Mouse (Mus musculus) heart, embryonic 11.5 days (tissue): Measurements from ENCODE around the gene Hist1h3g. TPM values are rescaled to one million over a fixed set of nuclear protein-coding genes. Genes with fewer than 3 reads are reported as not detected.
A peak's percentile ranks its signal among the peaks of the same experiment; 100 is the strongest.

Experiments
- ATAC-seq: fragments of 200-750 bp; cut with Nextera tagmentation; replicated peaks from 2 replicates; pipeline ENCODE4 v1.8.0; 2017; ENCODE audit warnings: moderate library complexity; ENCODE audit not compliant: insufficient number of reproducible peaks, low FRiP score, low TSS enrichment
- H3K27ac ChIP-seq: fragments of 300-500 bp; sonication (generic); 2 replicates; pipeline ENCODE4 v1.5.1; 2014; ENCODE audit warnings: mild to moderate bottlenecking, low read depth, low read length
- H3K27me3 ChIP-seq: fragments of 300-500 bp; sonication (generic); 2 replicates; pipeline ENCODE4 v1.6.1; 2014; ENCODE audit warnings: mild to moderate bottlenecking, low read length, mixed read lengths; ENCODE audit not compliant: control insufficient read depth, insufficient read depth
- H3K36me3 ChIP-seq: fragments of 300-500 bp; sonication (generic); 2 replicates; pipeline ENCODE4 v1.6.1; 2014; ENCODE audit warnings: mild to moderate bottlenecking, low read length, moderate library complexity, mixed read lengths; ENCODE audit not compliant: control insufficient read depth, insufficient read depth
- H3K4me1 ChIP-seq: fragments of 300-500 bp; sonication (generic); 2 replicates; pipeline ENCODE4 v1.6.1; 2014; ENCODE audit warnings: low read length; ENCODE audit not compliant: control insufficient read depth, insufficient read depth
- H3K4me2 ChIP-seq: fragments of 300-500 bp; sonication (generic); 2 replicates; pipeline ENCODE4 v1.6.1; 2014; ENCODE audit warnings: mild to moderate bottlenecking, moderate library complexity
- H3K4me3 ChIP-seq: fragments of 300-500 bp; sonication (generic); 2 replicates; pipeline ENCODE4 v1.5.1; 2014; ENCODE audit warnings: low read depth, low read length
- H3K9ac ChIP-seq: fragments of 300-500 bp; sonication (generic); 2 replicates; pipeline ENCODE4 v1.6.1; 2014; ENCODE audit warnings: mild to moderate bottlenecking, low read depth, low read length, moderate library complexity
- H3K9me3 ChIP-seq: fragments of 300-500 bp; sonication (generic); replicated peaks from 2 replicates; pipeline ENCODE4 v1.6.1; 2016; ENCODE audit warnings: low read length; ENCODE audit not compliant: control insufficient read depth
- WGBS: fragments of 180-500 bp; shearing (Covaris S2); extraction: QIAGEN DNeasy Blood & Tissue Kit; methylation state at CpG from one replicate; pipeline ENCODE4 v1.1.7; 2014; ENCODE audit not compliant: insufficient replicate concordance; 5-methylcytosine and 5-hydroxymethylcytosine counted together
- polyA plus RNA-seq: library from polyadenylated mRNA; unstranded; fragments of >200 nt; fragmentation: Nextera tagmentation; extraction: Ambion mirVana; gene quantifications from 2 replicates; pipeline ENCODE4 v1.2.1, GENCODE M21; 2014

Hist1h3g gene
- polyA plus RNA-seq, 1 experiment from 2014 or later, result 3.1 TPM

- Histone ChIP-seq H3K4me1 (peaks cover 19% of the 10 kb centered on the region), H3K4me2 (peak overlapping the region; percentile 70), H3K9me3 (no peaks in the 10 kb centered on the region), H3K27ac (peak overlapping the region; percentile 31), H3K9ac (no peak overlapping the region), H3K4me3 (peak overlapping the region; percentile 39), H3K27me3 (no peaks in the 10 kb centered on the region), H3K36me3 (no peaks in the 10 kb centered on the region)
- ATAC-seq, result 0 out of 2 replicates have a peak, but pooled peaks have one; percentile 46
- 3% methylated on average over 13 of the region's 13 CpGs for WGBS
These were observed 28.9 kb upstream of the Hist1h3g start for GRCm38 (mm10) chr13:23506351-23506750.

- H3K27me3 ChIP-seq, result no peaks in the 10 kb centered on the region
- peak overlapping the region; percentile 39; the same call in 1 of the 2 replicates for H3K4me3 ChIP-seq
- peak overlapping the region; percentile 70 for H3K4me2 ChIP-seq
- H3K9ac ChIP-seq, result 0 out of 2 replicates have a peak overlapping the region, but pooled peaks have one; percentile 16
- no peaks in the 10 kb centered on the region for H3K9me3 ChIP-seq
- H3K4me1 ChIP-seq, result peaks cover 15% of the 10 kb centered on the region
- 11% methylated on average over 14 of the region's 14 CpGs for WGBS
- no peak for ATAC-seq
- no peaks in the 10 kb centered on the region for H3K36me3 ChIP-seq
- no peak overlapping the region; the same call in 1 of the 2 replicates for H3K27ac ChIP-seq
These were observed 28.3 kb upstream of the Hist1h3g start for GRCm38 (mm10) chr13:23506819-23507515.

- ATAC-seq, result no peak
- Histone ChIP-seq H3K9ac (no peak overlapping the region), H3K4me2 (no peak overlapping the region), H3K36me3 (no peaks in the 10 kb centered on the region), H3K27me3 (no peaks in the 10 kb centered on the region), H3K27ac (no peak overlapping the region), H3K9me3 (no peaks in the 10 kb centered on the region), H3K4me3 (no peak overlapping the region), H3K4me1 (peaks cover 12% of the 10 kb centered on the region)
- 27% methylated on average over 1 of the region's 1 CpGs for WGBS
These were observed 25.1 kb upstream of the Hist1h3g start for GRCm38 (mm10) chr13:23510127-23510526.

- H3K36me3 ChIP-seq, result no peaks in the 10 kb centered on the region
- no peak overlapping the region for H3K4me3 ChIP-seq
- 74% methylated on average over 1 of the region's 1 CpGs for WGBS
- H3K27ac ChIP-seq, result no peak overlapping the region
- no peak overlapping the region for H3K9ac ChIP-seq
- H3K4me1 ChIP-seq, result peaks cover 7% of the 10 kb centered on the region
- no peak overlapping the region for H3K4me2 ChIP-seq
- no peaks in the 10 kb centered on the region for H3K9me3 ChIP-seq
- no peaks in the 10 kb centered on the region for H3K27me3 ChIP-seq
- no peak for ATAC-seq
These were observed 21.7 kb upstream of the Hist1h3g start for GRCm38 (mm10) chr13:23513517-23513916.

- Histone ChIP-seq H3K9me3 (no peaks in the 10 kb centered on the region), H3K4me3 (no peak overlapping the region), H3K27me3 (no peaks in the 10 kb centered on the region), H3K9ac (no peak overlapping the region), H3K27ac (no peak overlapping the region), H3K4me1 (peaks cover 3% of the 10 kb centered on the region; the same call in 1 of the 2 replicates), H3K4me2 (no peak overlapping the region), H3K36me3 (no peaks in the 10 kb centered on the region)
- ATAC-seq, result no peak
- WGBS, result 79% methylated on average over 5 of the region's 5 CpGs
These were observed 19.9 kb upstream of the Hist1h3g start for GRCm38 (mm10) chr13:23515281-23515680.

GRCm38 (mm10) chr13:23515826-23516620, 19.2 kb upstream of the Hist1h3g start:
- ATAC-seq, result no peak
- Histone ChIP-seq H3K27ac (no peak overlapping the region), H3K9ac (peak overlapping the region; percentile 59; the same call in 1 of the 2 replicates), H3K27me3 (no peaks in the 10 kb centered on the region), H3K4me1 (no peaks in the 10 kb centered on the region), H3K4me2 (peak overlapping the region; percentile 91), H3K4me3 (peak overlapping the region; percentile 47), H3K36me3 (no peaks in the 10 kb centered on the region), H3K9me3 (no peaks in the 10 kb centered on the region)
- 47% methylated on average over 15 of the region's 15 CpGs for WGBS

- Histone ChIP-seq H3K27me3 (no peaks in the 10 kb centered on the region), H3K27ac (peak overlapping the region; percentile 54; the same call in 1 of the 2 replicates), H3K9me3 (no peaks in the 10 kb centered on the region), H3K36me3 (no peaks in the 10 kb centered on the region), H3K4me1 (no peaks in the 10 kb centered on the region), H3K4me2 (peak overlapping the region; percentile 91), H3K4me3 (peak overlapping the region; percentile 47), H3K9ac (peak overlapping the region; percentile 54; the same call in 1 of the 2 replicates)
- under 1% methylated on average over 19 of the region's 19 CpGs for WGBS
- peak; percentile 67 for ATAC-seq
These were observed 18.2 kb upstream of the Hist1h3g start for GRCm38 (mm10) chr13:23516822-23517602.

GRCm38 (mm10) chr13:23517603-23518294, 17.5 kb upstream of the Hist1h3g start:
- no peaks in the 10 kb centered on the region for H3K27me3 ChIP-seq
- H3K9me3 ChIP-seq, result no peaks in the 10 kb centered on the region
- under 1% methylated on average over 27 of the region's 27 CpGs for WGBS
- peak overlapping the region; percentile 47 for H3K4me3 ChIP-seq
- H3K4me2 ChIP-seq, result peak overlapping the region; percentile 91
- no peaks in the 10 kb centered on the region for H3K36me3 ChIP-seq
- ATAC-seq, result peak; percentile 84
- peak overlapping the region; percentile 64; the same call in 1 of the 2 replicates for H3K27ac ChIP-seq
- peak overlapping the region; percentile 64 for H3K9ac ChIP-seq
- no peaks in the 10 kb centered on the region for H3K4me1 ChIP-seq
